Mouse (Mus musculus) fibroblast of lung, adult 2 months (primary cell): ENCODE measurements around the gene Myo5c.
"Not testable (repeated sequence)": the region's sequence is repeated elsewhere in the genome, so short reads cannot be mapped to it uniquely, and the experiment has no call there.

ENCODE experiments used
- DNase-seq: peaks from one replicate; pipeline ENCODE4 v3.0.0-alpha.2; 2011; ENCODE audit warnings: low read depth

Myo5c gene

DNA sequence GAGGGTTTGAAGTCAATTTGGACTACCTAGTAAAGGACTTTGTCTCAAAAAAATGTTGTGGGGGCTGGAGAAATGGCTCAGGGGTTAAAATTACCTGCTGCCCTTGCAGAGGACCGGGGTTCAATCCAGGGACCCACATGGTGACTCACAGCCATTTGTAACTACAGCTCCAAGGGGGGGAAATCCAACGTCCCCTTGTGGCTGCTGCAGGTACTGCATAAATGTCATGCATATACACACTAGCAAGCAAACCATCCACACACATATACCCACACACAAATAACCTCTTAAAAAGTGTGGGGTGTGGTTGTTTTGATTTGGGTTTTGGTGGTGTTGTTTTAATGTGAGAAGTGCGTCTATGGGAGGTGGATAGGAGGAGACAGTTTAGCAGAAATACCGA is 12.7 kb downstream of the Myo5c start:
- DNase-seq, result no peak

DNA sequence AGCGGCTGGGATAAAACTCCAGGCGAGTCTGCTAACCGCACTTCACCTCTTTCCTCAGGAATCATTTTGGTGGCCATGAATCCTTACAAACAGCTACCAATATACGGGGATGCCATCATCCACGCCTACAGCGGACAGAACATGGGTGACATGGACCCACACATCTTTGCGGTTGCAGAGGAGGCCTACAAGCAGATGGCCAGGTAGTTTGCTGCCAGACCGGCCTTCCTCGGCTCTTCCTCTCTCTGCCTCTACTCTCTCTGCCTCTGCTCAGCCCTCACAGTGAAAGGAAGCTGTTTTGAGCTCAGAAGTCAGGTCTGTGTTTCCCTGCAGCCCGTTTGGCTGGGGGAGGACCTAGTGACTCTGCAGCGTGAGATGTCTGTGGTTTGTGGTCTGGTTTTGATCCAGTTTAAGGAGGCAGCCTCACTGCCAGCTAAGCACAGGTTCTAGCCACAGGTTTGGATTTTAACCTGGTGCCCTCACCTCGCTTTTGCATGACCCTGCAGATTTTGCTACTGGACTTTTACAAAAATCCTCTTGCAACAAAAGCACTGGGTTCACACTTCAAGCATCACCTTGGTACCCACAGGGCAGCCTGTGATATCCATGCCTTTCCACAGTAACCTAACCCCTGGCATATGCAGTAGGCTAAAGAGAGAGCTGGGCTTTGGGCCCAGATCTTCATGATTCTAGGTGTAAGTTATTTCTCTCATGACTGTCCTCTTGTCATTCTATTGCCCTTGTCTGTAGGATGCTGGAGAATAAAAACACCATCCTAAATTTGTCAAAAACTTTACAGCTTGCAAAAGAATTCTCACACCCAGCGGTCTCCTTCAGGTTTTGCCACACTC is 14.5 kb downstream of the Myo5c start:
- peak; percentile 78 for DNase-seq

DNA sequence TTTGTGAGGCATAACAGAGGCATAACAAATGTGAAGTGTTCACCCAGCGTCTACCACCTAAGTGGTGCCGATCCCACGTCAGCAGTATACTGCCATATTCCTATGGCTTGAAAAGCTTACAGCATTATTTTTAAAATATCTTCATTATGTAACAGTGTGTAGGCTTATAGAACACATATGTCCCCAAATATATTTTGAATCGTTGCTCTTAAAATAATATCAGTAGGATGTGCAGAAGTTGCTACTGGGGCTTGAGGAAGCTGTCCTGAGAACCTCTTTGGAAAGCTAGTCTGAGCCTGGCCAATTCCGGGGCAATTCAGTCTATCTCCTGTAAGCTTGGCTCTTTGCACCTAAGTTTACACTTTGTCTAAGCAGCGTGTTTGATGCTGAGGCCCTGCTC is 16.1 kb downstream of the Myo5c start:
- DNase-seq, result no peak

DNA sequence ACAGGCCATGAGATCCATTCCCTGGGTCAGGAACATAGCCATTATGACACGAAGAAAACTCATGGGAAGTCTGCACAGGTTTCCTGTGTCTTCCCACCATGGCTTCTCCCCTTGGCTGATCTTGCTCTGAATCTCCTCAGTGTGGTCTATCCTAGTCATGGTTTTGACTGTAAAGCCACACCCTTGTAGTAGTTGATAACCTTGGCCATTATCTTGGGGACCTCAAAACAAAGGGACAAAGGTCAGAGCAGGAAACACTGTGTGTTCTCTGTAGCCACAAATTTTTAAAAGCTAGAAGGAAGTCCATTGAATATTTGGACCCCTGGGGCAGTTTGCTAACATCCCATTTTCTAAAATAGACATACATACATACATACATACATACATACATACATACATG is 16.5 kb downstream of the Myo5c start:
- DNase-seq, result no peak

DNA sequence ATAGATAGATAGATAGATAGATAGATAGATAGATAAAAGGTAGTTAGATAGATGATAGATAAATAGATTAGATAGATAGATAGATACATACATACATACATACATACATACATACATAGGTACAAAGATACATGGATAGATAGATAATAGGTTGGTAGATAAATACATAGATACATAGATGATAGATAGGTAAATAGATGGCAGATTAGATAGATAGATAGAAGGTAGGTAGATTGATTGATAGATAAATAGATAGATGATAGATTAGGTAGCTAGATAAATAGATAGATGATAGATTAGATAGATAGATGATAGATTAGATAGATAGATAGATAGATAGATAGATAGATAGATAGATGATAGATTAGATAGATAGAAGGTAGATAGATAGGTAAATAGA is 17.1 kb downstream of the Myo5c start:
- DNase-seq, result no peak

DNA sequence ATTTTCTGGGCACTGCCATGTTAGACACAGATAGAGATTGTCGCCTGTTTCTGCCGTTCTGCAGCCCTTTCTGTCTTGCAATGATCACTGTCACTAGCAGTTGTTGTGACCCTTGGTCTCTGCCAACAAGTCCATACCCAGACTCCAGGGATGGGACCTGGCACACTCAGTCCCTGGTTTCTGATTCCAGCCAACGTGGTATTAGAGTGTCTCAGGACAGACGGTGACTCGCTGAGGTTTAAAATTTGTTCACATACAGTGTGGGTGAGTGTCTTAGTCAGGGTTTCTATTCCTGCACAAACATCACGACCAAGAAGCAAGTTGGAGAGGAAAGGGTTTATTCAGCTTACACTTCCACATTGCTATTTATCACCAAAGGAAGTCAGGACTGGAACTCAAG is 21.3 kb downstream of the Myo5c start:
- not testable (repeated sequence) for DNase-seq

DNA sequence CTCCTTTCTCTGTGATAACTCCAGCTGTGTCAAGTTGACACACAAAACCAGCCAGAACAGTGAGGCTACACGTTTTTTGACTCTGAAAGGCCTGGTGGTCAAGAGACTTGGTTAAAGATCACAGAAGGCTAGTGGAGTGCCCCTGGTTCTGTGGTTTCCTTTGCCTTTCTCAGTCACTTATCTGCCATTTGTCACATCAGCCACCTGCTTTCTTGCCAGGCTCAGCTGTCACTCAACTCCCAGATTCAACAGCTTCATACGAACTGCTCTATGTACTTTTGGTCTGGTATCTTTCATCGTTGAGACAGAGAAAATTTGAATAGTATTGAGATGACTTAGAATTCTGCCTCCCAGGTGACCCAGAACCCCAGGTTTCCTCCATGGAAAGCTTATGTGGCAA is 21.9 kb downstream of the Myo5c start:
- no peak for DNase-seq

DNA sequence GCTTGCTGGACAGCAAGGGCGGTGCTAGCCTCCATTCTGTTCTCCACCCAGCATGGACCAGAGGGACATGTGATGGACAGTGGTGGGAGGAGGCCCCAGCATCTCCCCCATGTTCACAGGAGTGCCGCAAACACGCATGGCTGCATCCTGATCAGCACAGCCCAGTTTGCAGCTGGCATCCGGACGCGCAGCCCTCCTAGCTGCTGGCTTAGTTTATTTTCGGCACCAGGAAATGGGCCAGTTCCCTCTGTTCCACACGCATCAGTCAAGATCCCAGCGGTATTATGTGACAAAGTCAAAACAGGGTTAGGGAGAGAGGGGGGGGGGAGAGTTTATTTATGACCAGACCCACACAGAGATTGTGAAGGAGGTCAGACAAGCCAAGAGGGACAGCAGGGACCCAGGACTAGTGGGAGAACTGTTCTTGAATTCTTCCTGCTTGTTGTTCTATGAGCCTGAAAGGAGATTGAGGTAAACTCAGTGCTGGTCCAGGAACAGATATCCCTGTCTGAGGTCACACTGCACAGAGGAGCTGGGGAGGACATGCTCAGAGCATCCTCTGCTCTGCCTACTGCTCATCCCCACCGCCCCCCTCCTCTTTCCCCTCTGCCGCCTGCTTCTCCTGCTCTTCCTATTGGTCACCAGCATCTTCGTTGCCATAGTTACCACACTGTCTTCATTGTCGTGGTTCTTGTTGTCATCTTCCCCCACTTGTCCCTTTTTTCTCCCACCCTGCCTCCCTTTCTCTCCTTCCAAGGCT is 22.6 kb downstream of the Myo5c start:
- DNase-seq, result peak; percentile 40

DNA sequence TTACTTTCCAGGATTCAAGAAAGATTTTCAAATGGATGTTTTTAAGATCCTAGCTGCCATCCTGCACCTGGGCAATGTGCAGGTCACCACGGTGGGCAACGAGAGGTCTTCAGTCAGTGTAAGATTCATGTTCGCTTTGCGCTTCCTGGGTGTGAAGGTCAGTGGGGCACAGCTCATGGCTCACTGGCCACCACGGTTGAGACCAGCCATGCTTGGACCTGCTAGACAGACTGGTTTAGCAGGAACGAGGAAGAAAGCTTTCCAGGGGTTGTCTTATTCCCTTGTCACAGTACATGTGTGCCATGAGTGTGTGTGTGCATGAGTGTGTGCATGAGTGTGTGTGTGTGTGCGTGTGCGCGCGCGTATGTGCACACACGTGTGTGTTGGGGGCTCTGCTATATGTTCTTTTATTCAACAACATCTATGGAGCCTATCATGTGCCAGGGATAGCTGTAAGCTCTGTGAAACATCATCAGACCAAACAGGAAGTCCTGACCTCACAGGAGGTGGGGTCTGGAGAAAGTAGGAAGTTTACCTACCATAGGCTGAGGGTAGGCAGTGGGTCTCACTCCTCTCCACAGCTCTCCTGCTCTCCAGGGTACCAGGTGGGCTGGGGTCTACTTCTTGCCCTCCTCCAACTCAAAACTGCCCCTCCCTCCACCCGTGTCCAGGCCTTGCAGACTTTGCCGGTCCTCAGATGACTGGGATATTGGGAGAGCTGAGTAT is 24.2 kb downstream of the Myo5c start:
- no peak for DNase-seq

DNA sequence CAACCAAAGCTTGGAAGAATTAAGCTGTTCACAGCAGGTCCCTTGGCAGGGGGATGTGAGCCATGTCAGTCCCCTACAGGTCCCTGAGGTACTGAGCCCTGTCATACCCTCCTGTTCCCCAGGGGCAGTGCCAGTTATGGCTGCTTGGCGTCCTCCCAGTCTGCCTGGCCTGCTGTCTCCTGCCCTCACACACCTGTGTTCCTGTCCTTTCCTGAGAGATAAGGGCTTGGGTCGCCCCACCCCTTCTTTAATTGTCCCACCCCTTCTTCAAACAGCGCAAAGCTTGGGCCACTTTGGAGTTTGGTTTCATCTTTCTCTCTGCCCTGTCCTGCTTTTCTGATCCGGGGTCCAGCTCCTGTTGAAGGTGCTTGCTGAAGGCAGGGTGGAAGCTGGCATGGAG is 27.0 kb downstream of the Myo5c start:
- DNase-seq, result no peak

DNA sequence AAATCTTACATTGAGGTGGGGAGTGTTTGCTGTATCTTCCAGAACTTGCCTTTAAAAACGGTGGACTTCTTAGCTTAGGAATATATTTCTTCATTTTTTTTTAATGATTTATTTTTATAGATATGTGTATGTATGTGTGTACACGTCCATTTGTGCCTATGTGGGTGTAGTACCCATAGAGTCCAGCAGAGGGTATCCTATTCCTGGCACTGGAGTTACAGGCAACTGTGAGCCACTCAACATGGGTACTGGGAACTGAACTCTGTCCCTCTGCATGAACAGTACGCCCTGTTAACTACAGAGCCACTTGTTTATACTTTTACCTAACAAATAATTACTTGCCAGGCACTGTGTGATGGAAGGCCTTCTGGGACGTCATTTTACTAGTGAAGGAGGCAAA is 27.8 kb downstream of the Myo5c start:
- DNase-seq, result no peak

DNA sequence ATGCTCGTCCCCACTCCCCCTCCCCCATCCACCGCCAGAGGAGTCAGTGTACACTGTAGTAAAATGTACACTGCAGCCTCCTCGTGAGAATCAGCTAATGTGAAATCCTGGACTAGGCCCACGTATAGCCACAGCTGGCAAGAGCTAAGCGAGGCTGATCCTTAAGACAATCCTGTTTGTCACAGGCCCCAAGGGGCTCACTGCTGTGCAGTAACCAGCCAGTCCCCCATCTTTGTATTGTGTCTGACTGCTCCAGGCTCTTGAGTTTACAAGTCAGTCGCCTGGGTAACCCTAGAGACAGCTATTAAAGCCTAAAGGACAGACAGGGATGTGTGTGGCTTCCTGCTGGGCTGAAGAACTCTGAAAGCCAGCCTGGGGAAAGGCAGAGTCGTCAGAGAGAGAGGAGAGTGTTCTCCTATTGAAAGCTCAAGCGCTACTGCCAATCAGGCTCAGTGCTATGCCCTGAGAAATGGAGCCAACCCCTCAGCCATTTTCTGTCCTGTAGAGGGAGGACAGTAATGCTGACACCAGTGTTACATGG is 29.6 kb downstream of the Myo5c start:
- DNase-seq, result no peak

DNA sequence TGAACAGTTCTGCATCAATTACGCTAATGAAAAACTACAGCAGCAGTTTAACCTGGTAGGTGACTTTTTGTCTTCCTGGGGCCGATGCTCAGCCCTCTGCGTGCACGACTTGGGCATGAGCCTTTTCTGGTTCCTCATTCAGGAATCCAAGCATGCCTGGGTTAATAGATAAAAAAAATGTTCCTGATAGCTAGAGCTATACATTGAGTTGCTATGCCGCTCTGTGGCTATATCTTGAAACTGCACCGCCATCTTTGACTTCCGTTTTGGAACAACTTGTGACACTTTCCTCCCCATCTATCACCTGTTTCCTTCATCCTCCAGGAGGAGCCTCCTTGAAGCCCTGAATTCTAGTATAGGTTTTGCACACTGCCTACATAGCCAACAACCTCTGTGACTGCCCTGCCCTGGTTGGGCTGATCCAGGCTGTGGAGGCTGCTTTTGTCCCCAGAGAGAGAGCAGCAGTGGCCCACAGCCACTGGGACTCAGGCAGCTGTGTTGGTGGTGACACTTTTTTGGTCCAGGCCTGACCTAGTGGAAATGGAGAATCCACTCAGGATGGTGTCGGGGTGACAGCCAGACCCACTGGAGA is 30.5 kb downstream of the Myo5c start:
- no peak for DNase-seq

DNA sequence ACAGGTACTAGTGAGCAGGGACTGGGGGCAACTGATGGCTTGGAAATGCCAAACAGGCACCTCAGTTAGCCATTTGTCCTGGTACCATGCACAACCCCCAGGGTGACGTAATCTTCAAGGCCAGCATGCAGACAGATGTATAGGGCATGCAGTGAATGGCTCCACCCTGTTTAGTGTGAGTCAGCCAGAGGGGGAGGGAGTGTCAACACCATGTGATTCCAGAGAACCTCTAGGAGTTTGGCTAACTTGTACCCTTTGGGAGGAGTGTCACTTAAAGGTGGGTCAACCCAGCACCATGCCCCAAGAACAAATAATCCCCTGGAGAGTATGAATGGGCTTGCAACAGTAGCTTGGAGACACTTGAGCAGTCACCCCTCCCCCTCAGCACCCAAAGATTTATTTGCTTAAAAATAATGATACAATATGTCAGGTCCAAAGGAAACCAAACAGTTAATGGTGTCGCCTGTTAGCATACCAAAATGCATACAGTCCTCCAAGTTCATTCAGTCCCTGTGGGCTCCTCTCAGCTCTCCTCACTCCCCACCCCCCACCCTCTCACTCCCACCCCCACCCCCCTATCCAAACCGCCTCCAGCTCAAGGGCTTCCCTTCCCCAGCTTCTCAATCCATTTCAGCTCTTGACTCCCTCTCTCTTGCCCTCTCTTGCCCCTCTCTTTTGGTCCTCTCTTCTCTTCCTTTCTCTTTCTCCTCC is 32.3 kb downstream of the Myo5c start:
- DNase-seq, result no peak

DNA sequence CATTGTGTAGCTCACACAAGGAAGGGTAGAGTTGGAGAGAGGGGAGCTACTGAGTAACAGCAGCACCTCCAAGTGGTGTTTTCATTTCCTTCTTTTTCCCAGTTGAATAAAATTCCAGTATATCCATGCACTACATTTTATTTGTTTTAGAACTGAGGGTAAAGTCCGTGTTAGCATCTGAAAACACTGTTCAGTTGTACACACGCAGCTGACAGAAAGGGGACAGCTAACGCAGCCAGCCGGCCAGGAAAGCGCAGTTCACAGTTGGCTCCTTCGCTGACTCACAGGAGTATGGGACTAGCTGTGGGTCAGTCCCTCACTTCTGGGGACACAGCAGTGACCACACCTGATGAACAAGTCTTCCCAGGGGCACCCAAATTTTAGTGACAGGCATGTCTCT is 35.3 kb downstream of the Myo5c start:
- no peak for DNase-seq

DNA sequence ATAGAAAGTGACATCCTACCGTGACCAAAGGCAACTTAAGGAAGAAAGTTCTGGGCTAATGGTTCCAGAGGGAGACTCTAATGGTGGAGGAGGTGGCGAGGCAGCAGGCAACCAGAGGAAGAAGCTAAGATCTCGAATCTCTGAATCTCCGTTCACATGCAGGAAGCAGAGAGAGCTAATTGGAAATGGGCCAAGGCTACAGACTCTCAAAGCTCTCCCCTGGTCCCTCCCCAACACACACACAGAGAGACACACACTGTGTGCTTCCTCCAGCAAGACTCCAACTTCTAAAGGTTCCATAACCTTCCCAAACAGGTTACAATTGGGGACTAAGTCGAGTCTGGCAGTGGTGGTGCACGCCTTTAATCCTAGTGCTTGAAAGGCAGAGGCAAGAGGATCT is 38.6 kb downstream of the Myo5c start:
- DNase-seq, result no peak

DNA sequence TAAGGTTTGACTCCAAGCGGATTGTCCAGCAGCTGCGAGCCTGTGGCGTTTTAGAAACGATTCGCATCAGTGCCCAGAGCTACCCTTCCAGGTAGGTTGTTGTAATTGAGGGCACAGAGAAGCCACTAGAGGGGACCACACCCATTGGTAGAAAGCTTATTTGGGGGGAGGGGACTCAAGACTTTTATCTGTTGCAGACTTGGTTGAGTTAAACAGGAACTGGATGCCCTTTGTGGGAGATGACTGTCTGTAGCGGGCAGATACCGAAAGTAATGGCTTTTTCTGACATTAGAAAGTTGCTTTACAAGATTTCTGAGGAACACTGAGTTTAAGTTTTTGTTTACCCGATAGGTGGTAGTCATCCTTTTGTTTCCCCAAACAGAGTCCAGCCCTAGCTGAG is 39.7 kb downstream of the Myo5c start:
- no peak for DNase-seq

DNA sequence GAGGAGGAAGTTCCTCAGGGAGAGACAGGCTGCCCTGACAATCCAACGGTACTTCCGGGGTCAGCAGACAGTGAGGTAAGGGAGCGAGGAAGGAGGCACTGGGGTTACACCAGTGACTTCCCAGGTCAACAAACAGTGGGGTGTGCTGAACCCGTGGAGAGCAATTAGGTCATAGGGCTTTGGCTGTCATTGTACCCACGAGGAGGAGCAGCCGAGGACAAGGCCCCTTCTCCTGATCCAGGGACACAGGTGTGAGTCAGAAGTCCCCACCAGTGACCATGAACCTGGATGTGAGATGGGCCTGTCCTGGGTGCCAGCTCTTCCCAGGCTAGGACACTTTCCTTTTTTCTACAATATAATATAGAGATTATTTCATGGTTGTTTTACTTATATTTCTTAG is 41.8 kb downstream of the Myo5c start:
- DNase-seq, result no peak

DNA sequence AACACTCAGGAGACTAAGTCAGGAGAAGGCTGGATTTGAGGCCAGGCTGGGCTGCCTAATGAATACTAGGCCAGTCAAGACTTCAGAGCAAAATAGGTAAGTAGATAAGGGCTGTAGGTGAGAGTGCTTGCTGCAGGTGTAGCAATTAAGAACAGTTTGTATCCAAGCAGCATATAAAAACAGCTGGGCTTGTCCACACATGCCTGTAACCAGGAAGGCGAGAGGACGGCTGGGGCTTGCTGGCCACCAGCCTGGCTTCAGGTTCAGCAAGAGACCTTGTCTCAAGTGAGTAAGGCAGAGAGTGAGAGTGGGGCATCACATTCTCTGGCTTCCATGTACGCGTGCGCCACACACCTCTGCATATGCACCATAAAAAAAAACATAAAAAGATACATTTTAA is 42.7 kb downstream of the Myo5c start:
- DNase-seq, result no peak

DNA sequence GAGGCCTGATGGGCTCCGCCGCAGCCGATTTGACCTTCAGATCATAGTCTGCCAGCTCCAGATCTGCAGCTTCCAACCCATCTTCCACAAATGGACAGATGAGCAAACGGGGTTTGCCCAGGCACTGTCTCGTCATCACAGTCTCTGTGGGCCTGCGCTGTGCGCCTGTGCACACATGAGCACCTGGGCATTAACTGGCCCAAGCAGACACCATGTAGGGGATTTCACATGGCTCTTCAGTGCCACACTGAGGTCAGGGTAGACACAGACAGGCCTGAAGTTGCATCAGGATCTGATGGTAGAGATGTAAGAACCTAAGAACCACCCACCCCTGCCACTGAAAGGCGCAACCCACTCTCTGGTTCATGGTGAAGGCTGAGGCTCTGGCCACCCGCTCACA is 43.2 kb downstream of the Myo5c start:
- no peak for DNase-seq

DNA sequence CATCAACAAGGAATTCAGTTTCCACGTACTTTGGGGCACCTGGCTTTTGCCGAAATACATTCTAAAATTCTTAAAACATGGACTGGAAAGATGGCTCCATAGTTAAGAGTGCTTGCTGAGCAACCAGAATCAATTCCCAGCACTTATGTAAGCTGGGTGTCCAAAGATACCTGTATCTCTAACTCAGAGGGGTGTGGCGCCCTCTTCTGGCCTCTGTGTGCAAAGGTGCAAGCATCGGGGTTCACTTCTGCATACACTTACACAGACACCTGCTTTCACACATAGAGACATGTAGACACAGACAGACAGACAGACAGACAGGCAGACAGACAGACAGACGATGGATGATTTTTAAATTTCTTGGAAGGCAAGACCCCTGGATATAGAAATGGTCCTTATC is 49.0 kb downstream of the Myo5c start:
- no peak for DNase-seq

DNA sequence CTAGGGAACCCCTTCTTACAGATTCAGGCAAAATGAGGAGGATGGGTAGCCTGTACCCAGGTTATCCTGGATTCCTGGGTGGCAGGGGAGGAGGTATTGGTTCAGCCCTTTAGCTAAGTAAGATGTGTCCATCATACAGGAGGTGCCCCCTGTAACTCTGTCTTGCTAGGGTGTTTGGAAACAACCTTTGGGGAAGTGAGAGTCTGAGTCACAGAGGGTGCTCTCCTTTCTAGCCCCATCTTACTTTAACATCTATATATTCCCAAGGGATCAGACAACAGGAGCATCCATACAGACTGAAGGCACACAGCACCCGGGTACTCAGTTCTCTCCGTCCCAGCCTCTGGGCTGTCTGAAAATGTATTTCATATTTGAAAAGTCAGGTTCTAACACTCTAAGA is 50.4 kb downstream of the Myo5c start:
- no peak for DNase-seq
